Mouse (Mus musculus): ENCODE measurements at regions not wholly inside any gene's neighbourhood (a gene's known extent, or its start where the extent isn't known, plus 50 kb on each side); places are given as distances from the start of the nearest gene placed in this dataset.
"Not testable (repeated sequence)": the region's sequence is repeated elsewhere in the genome, so short reads cannot be mapped to it uniquely, and the experiment has no call there.

DNA sequence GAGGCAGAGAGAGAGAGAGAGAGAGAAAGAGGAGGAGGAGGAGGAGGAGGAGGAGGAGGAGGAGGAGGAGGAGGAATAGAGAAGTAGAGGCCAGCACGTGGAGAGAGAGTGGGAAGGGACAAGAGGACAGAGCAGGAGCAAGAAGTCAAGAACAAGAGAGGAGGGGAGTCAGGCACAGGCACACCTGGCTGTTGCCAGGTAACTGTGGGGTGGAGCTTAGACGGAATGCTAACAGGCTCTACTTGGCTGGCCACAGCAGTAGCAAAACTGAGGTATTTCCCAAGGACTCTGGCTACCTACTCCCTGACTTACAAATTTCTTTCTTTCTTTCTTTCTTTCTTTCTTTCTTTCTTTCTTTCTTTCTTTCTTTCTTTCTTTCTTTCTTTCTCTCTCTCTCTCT, 57.1 kb upstream of the Max start:
- DNase-seq (ENCODE audit: extremely low spot score, low read depth, low spot score): not testable (repeated sequence)

GRCm38 (mm10) chr12:77018373-77018772, 56.4 kb upstream of the Max start:
- no peak for DNase-seq (ENCODE audit: extremely low spot score, low read depth, low spot score)

DNA sequence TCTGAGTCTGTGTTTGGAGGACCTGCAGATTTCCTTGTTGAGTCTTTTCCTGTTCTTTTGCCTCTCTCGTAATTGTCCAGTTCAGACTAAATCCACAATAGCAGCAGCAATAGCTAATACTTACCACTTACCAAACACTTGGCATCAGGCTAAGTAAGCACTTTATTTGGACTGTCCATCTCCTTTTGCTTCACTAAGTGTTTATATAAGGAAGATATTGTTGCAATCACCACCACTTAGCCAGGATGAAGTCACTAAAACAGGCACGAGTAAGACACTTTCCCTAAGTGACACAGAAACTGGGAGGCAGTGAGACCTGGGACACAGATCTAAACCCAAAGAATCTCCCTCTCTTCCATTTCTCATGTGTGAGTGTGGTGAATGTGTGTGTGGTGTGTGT, 52.9 kb upstream of the Max start:
- no peak for DNase-seq (ENCODE audit: extremely low spot score, low read depth, low spot score)

All from hindlimb bud, embryonic 11.5 days (tissue).